ENCODE assay signal across 31 mouse cellular contexts in genomic region chr12:83781204-83781603, GRCm38 (mm10). TPM values are rescaled to one million over a fixed set of nuclear protein-coding genes. Genes with fewer than 3 reads are reported as not detected.
DNase-seq lines count a peak whose midpoint lies in the region; ATAC-seq lines count a peak whose summit lies in the region.
"Had no signal": no experiment of that assay in that cellular context is flagged by ENCODE, and none has a peak within 500 bp of the region (broad histone marks: within the 10 kb centered on the region; RNA-seq: fewer than 3 reads in every experiment).

No protein-coding gene starts in this region.

- no peak overlapping the region for H3K4me3 ChIP-seq in hindbrain, embryonic 10.5 days
- no peak overlapping the region for H3K4me3 ChIP-seq in hindbrain, embryonic 13.5 days
- H3K4me3 ChIP-seq in neural tube, embryonic 13.5 days: no peak overlapping the region
- H3K4me3 ChIP-seq in neural tube, embryonic 15.5 days (replicated peaks): no peak overlapping the region
- H3K4me3 ChIP-seq: embryonic facial prominence, embryonic 13.5 days; forebrain, embryonic 10.5 days; layer of hippocampus, adult 2 months; left cerebral cortex, adult 2 months; liver, embryonic 15.5 days had no signal

- H3K27ac ChIP-seq in hindbrain, embryonic 10.5 days: peak overlapping the region; percentile 68
- H3K27ac ChIP-seq in hindbrain, embryonic 13.5 days: no peak overlapping the region
- no peak overlapping the region for H3K27ac ChIP-seq in neural tube, embryonic 13.5 days (replicated peaks)
- no peak overlapping the region for H3K27ac ChIP-seq in neural tube, embryonic 15.5 days (replicated peaks)
- H3K27ac ChIP-seq: embryonic facial prominence, embryonic 13.5 days; forebrain, embryonic 10.5 days; layer of hippocampus, adult 2 months; left cerebral cortex, adult 2 months; liver, embryonic 15.5 days; macrophage had no signal

- no peaks in the 10 kb centered on the region for H3K36me3 ChIP-seq in hindbrain, embryonic 10.5 days
- H3K36me3 ChIP-seq in hindbrain, embryonic 13.5 days: no peaks in the 10 kb centered on the region
- H3K36me3 ChIP-seq in neural tube, embryonic 13.5 days: no peaks in the 10 kb centered on the region
- H3K36me3 ChIP-seq in neural tube, embryonic 15.5 days: no peaks in the 10 kb centered on the region
- H3K36me3 ChIP-seq: embryonic facial prominence, embryonic 13.5 days; forebrain, embryonic 10.5 days; liver, embryonic 15.5 days had no signal

- peak; percentile 81 to 88 for DNase-seq in cerebellum, postnatal 10 days
- peak; percentile 25 for DNase-seq in hindbrain, embryonic 10.5 days (ENCODE audit: low spot score)
- DNase-seq in left cerebral cortex, postnatal 4 days: peak; percentile 86
- no peak for DNase-seq in left cerebral cortex, postnatal 14 days (ENCODE audit: low spot score in 2 of 2)
- DNase-seq: adrenal gland, adult 8-10 months; cerebellum, adult 8-10 months; kidney, adult 11 months; kidney, postnatal 36 days; lung, embryonic 14.5 days; midbrain, embryonic 14.5 days; right cerebral cortex, adult 18-20 months; spleen, adult 18-20 months; thymus, adult 2 months; thymus, postnatal 36 days had no signal

- no peaks in the 10 kb centered on the region for H3K9me3 ChIP-seq in hindbrain, embryonic 10.5 days
- no peaks in the 10 kb centered on the region for H3K9me3 ChIP-seq in hindbrain, embryonic 13.5 days
- no peaks in the 10 kb centered on the region for H3K9me3 ChIP-seq in neural tube, embryonic 13.5 days
- H3K9me3 ChIP-seq in neural tube, embryonic 15.5 days (replicated peaks): no peaks in the 10 kb centered on the region
- H3K9me3 ChIP-seq: embryonic facial prominence, embryonic 13.5 days; forebrain, embryonic 10.5 days; G1E; liver, embryonic 15.5 days had no signal

- no peak for ATAC-seq in cerebellum, adult (ENCODE audit: insufficient number of reproducible peaks, low FRiP score, low TSS enrichment)
- no peak for ATAC-seq in hindbrain, embryonic 13.5 days (ENCODE audit: low FRiP score)
- 0 out of 2 replicates have a peak, but pooled peaks have one; percentile 17 for ATAC-seq in neural tube, embryonic 13.5 days (ENCODE audit: low read depth)
- no peak for ATAC-seq in neural tube, embryonic 15.5 days (ENCODE audit: low FRiP score)
- ATAC-seq: forebrain, embryonic 16.5 days; inflammation-experienced regulatory T-cells, adult 6 months had no signal

- peaks cover 21% of the 10 kb centered on the region for H3K4me1 ChIP-seq in hindbrain, embryonic 10.5 days (replicated peaks)
- peaks cover 15% of the 10 kb centered on the region for H3K4me1 ChIP-seq in hindbrain, embryonic 13.5 days (replicated peaks)
- H3K4me1 ChIP-seq in neural tube, embryonic 13.5 days (replicated peaks): peaks cover 20% of the 10 kb centered on the region
- 0 out of 2 replicates have a peak, but pooled peaks cover 3% of the 10 kb centered on the region for H3K4me1 ChIP-seq in neural tube, embryonic 15.5 days
- H3K4me1 ChIP-seq: embryonic facial prominence, embryonic 13.5 days; liver, embryonic 15.5 days had no signal

- no peak overlapping the region for H3K4me2 ChIP-seq in hindbrain, embryonic 13.5 days
- no peak overlapping the region for H3K4me2 ChIP-seq in neural tube, embryonic 13.5 days
- no peak overlapping the region for H3K4me2 ChIP-seq in neural tube, embryonic 15.5 days
- H3K4me2 ChIP-seq: embryonic facial prominence, embryonic 13.5 days; liver, embryonic 15.5 days; lung, embryonic 14.5 days had no signal

- 73% methylated on average over 7 of the region's 7 CpGs for WGBS in hindbrain, embryonic 10.5 days
- WGBS in hindbrain, embryonic 13.5 days: 50% methylated on average over 7 of the region's 7 CpGs
- 52% methylated on average over 7 of the region's 7 CpGs for WGBS in neural tube, embryonic 13.5 days
- 58% methylated on average over 7 of the region's 7 CpGs for WGBS in neural tube, embryonic 15.5 days

- no peaks in the 10 kb centered on the region for H3K27me3 ChIP-seq in hindbrain, embryonic 10.5 days (ENCODE audit: insufficient read depth, poor library complexity, severe bottlenecking)
- no peaks in the 10 kb centered on the region for H3K27me3 ChIP-seq in hindbrain, embryonic 13.5 days
- no peaks in the 10 kb centered on the region for H3K27me3 ChIP-seq in neural tube, embryonic 13.5 days
- no peaks in the 10 kb centered on the region for H3K27me3 ChIP-seq in neural tube, embryonic 15.5 days (replicated peaks)
- H3K27me3 ChIP-seq: CH12.LX; embryonic facial prominence, embryonic 13.5 days; liver, embryonic 15.5 days had no signal

- intact Hi-C loops in left cerebral cortex, postnatal 4 days (cut with DNase I): no loop called here
- intact Hi-C loops in left cerebral cortex, postnatal 14 days (cut with DNase I): no loop called here

- H3K9ac ChIP-seq in hindbrain, embryonic 13.5 days: no peak overlapping the region
- H3K9ac ChIP-seq in neural tube, embryonic 13.5 days: no peak overlapping the region
- H3K9ac ChIP-seq in neural tube, embryonic 15.5 days (replicated peaks): no peak overlapping the region
- H3K9ac ChIP-seq: embryonic facial prominence, embryonic 13.5 days; liver, embryonic 15.5 days; lung, embryonic 14.5 days had no signal

RNA-seq across cellular contexts. Expression of gene Papln, which starts 17.8 kb away (rescaled TPM):
- polyA plus RNA-seq in hindbrain, embryonic 10.5 days (2016; fragmentation: Nextera tagmentation; extraction: Ambion mirVana): 0.04 and 0.14 TPM in 2 replicates
- polyA plus RNA-seq in hindbrain, embryonic 13.5 days (2015; fragmentation: Nextera tagmentation; extraction: Ambion mirVana): 0.16 and 0.22 TPM in 2 replicates
- total RNA-seq in left cerebral cortex, postnatal 4 days (2021): 10 to 100 TPM in 1 of 2 experiments, 1 to 10 TPM in 1; 9.5 to 10.5 TPM
- 10 to 100 TPM; 14.4 TPM for total RNA-seq in left cerebral cortex, postnatal 14 days (2021)
- 0.08 and 0.13 TPM in 2 replicates for polyA plus RNA-seq in neural tube, embryonic 13.5 days (2015; fragmentation: Nextera tagmentation; extraction: Ambion mirVana)
- polyA plus RNA-seq in neural tube, embryonic 15.5 days (2015; fragmentation: Nextera tagmentation; extraction: Ambion mirVana): 0.23 and 0.43 TPM in 2 replicates
- total RNA-seq: common myeloid progenitor, adult 5-6 weeks; megakaryocyte-erythroid progenitor cell, adult 5-6 weeks had no signal
- polyA plus RNA-seq: C2C12; inflammation-experienced regulatory T-cells, adult 6 months; macrophage had no signal

Comparison
In these comparisons a context has a peak if more than half of its experiments do, and no peak if none do; other contexts are left out.
1. DNase-seq: peak in cerebellum, postnatal 10 days (2 of 2), hindbrain, embryonic 10.5 days (single experiment) and left cerebral cortex, postnatal 4 days (single experiment); none in left cerebral cortex, postnatal 14 days (0 of 2).